Mouse (Mus musculus) C2C12 (cell line): ENCODE data around the gene 2810408A11Rik. TPM values are rescaled to one million over a fixed set of nuclear protein-coding genes. Genes with fewer than 3 reads are reported as not detected.

ENCODE experiments used
- H3K27me3 ChIP-seq: one replicate; pipeline ENCODE4 v1.6.1; 2011; ENCODE audit not compliant: control insufficient read depth, insufficient read depth, insufficient read length
- H3K36me3 ChIP-seq: one replicate; pipeline ENCODE4 v1.6.1; 2011; ENCODE audit not compliant: control insufficient read depth, insufficient read depth
- H3K4me3 ChIP-seq: one replicate; pipeline ENCODE4 v1.5.1; 2011; ENCODE audit warnings: mild to moderate bottlenecking, control low read depth; ENCODE audit not compliant: poor library complexity, insufficient read depth, severe bottlenecking
- H3K79me2 ChIP-seq: one replicate; pipeline ENCODE4 v1.6.1; 2011; ENCODE audit not compliant: control insufficient read depth, insufficient read depth
- H3K79me3 ChIP-seq: one replicate; pipeline ENCODE4 v1.6.1; 2011; ENCODE audit warnings: low read depth, control low read depth
- H3ac ChIP-seq: one replicate; pipeline ENCODE3; 2011; ENCODE audit warnings: low read depth; ENCODE audit not compliant: control insufficient read depth, insufficient read length
- CEBPB ChIP-seq: IDR thresholded peaks from one replicate; pipeline ENCODE4 v1.6.1; 2011; ENCODE audit warnings: low read depth, mild to moderate bottlenecking, control low read depth, moderate library complexity
- CTCF ChIP-seq: IDR thresholded peaks from one replicate; pipeline ENCODE4 v1.5.1; 2011; ENCODE audit not compliant: control insufficient read depth, insufficient read depth, insufficient read length
- FOSL1 ChIP-seq: IDR thresholded peaks from one replicate; pipeline ENCODE4 v1.8.0; 2011; ENCODE audit warnings: mild to moderate bottlenecking, low read length; ENCODE audit not compliant: poor library complexity, insufficient read depth, severe bottlenecking
- MAX ChIP-seq: IDR thresholded peaks from one replicate; pipeline ENCODE4 v1.6.1; 2011; ENCODE audit warnings: mild to moderate bottlenecking, control low read depth
- MYOD1 ChIP-seq: IDR thresholded peaks from one replicate; pipeline ENCODE4 v1.6.1; 2011; ENCODE audit warnings: low read depth; ENCODE audit not compliant: control insufficient read depth, insufficient read length
- MYOG ChIP-seq: IDR thresholded peaks from one replicate; pipeline ENCODE4 v1.6.1; 2011; ENCODE audit not compliant: control insufficient read depth, insufficient read length; ENCODE audit errors: extremely low read depth
- USF1 ChIP-seq: IDR thresholded peaks from one replicate; pipeline ENCODE4 v1.6.1; 2011; ENCODE audit warnings: low read depth, mild to moderate bottlenecking, control low read depth, moderate library complexity
- polyA plus RNA-seq: library from polyadenylated mRNA; unstranded; fragments of >200 nt; fragmentation: generic; extraction: Trizol; gene quantifications from one replicate; pipeline ENCODE4 v1.2.1, GENCODE M21; 2012; ENCODE audit warnings: missing spikeins

2810408A11Rik gene
- polyA plus RNA-seq, 1 experiment: 2.4 TPM

DNA sequence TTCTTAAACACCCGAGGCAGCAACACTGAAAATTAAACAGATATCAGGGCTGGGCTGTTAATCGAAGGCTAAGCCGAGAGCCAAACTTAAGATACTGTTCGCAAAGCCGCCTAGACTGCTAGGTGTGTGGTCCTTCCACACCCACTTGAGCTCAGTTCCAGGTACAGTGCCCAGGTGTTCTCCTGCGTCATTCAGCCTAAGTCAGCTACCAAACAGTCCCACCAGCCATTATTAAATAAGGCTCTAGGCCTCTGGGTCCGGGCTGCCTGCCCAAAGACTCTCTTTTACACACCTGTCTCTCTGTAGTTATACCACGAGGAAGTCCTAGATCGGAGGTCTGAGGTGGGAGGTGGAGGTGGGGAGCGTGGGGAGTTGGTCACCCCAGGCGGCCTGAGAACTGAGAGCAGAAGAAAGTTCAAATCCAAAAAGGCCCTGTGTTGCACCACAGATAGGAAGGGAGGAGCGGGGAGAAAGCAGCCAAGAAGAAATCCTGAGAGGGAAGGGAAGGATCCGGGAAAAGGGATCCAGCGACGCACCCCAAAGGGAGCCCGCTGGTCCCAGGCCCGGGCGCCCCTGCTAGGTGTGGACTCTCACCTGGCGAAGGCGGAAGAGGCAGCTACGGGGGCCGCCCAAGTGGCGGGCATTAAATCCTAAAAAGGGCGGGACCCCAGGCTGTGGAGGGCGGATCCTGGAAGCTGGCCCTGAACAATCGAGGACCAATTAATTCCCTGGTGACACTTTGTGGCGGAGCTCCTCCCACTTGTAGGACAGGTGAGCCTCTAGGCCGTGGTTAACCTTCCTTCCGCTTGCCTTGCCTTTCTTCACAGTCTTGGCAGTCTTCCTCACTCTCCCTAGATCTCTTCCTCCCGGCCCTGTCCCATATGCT, 42.4 kb downstream of the 2810408A11Rik start, which contains the start of gene Tnk1:
Gene Tnk1 (minus strand): TSS at position 618 of the 886 bp plus-strand sequence.
- no peak for TF ChIP-seq MYOG
- no peak for TF ChIP-seq CTCF
- no peak for TF ChIP-seq MAX
- no peak for TF ChIP-seq USF1
- TF ChIP-seq CEBPB: no peak
- TF ChIP-seq FOSL1: no peak
- TF ChIP-seq MYOD1: no peak
- H3ac ChIP-seq: no peak within 1 kb of the TSS
- H3K27me3 ChIP-seq: peaks cover 8% of the 10 kb centered on the region
- no peaks in the 10 kb centered on the region for H3K79me3 ChIP-seq
- H3K4me3 ChIP-seq: no peak within 1 kb of the TSS
- no peaks in the 10 kb centered on the region for H3K79me2 ChIP-seq
- no peaks in the 10 kb centered on the region for H3K36me3 ChIP-seq

DNA sequence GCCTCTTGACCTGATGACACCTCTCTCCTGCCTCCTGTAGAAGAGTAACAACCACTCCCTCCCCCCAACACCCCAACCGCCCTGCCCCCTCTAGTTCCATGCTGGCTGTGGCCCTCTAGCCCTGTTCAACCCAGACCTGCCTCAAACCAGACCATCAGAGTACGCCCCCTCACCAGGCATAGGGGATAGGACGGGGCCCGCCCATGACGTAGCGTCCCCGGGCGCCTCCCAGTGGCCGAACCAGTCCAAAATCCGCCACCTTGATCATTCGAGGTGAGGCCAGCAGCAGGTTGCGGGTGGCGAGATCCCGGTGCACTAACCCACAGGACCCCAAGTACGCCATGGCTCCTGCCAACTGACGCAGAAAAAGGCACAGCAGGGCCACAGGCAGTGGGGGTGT, 45.4 kb downstream of the 2810408A11Rik start:
- Histone ChIP-seq H3K36me3 (peaks cover 15% of the 10 kb centered on the region), H3K79me2 (no peaks in the 10 kb centered on the region), H3K79me3 (no peaks in the 10 kb centered on the region), H3K27me3 (peaks cover 8% of the 10 kb centered on the region), H3K4me3 (no peak overlapping the region), H3ac (no peak overlapping the region)
- TF ChIP-seq MYOD1 (no peak), CEBPB (no peak), MYOG (no peak), CTCF (peak; percentile 53), FOSL1 (no peak)

DNA sequence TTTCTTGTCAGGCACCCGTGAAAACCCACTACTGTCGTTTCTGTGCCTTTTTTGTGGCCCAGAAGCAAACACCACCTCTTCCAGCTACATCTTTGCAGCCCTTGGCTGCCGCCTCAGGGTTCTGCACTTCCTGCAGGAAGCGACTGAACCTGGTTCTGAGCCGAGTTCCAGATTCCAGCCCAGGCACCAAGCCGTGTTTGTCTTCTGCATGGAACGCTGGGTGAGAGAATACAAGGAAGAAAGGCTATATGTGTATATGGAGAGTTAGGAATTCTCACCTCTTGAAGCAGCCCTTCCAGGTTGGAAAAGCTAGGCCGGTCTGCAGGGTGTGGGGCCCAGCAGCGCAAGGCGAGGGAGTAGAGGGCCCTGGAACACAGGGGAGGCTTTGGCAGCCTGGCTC, 46.1 kb downstream of the 2810408A11Rik start:
- TF ChIP-seq FOSL1 (no peak), USF1 (no peak), MAX (no peak), CTCF (no peak), MYOD1 (no peak), MYOG (no peak), CEBPB (no peak)
- Histone ChIP-seq H3K36me3 (peaks cover 22% of the 10 kb centered on the region), H3K4me3 (no peak overlapping the region), H3K79me3 (no peaks in the 10 kb centered on the region), H3K27me3 (peaks cover 8% of the 10 kb centered on the region), H3ac (no peak overlapping the region), H3K79me2 (no peaks in the 10 kb centered on the region)

DNA sequence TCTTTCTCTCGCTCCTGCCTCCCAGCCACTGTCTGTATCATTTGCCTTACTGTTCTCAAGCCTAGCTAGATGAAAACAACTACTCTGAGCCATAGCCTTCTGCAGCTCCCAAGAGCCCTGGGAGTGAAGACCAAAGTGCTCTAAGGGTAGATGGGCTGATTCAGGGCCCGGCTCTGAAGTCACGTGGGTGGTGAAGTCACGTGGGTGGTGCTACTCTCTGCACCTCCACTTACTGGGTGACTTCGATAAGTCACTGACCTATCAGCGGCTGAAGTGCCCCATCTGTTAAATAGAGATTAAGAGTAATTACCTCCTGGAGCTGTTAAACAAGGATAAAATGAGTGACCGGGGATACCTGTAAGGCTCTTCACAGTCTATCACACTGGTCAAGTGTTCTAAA, 46.8 kb downstream of the 2810408A11Rik start:
- no peaks in the 10 kb centered on the region for H3K79me3 ChIP-seq
- peak; percentile 87 for TF ChIP-seq USF1
- no peak for TF ChIP-seq MAX
- no peak for TF ChIP-seq FOSL1

DNA sequence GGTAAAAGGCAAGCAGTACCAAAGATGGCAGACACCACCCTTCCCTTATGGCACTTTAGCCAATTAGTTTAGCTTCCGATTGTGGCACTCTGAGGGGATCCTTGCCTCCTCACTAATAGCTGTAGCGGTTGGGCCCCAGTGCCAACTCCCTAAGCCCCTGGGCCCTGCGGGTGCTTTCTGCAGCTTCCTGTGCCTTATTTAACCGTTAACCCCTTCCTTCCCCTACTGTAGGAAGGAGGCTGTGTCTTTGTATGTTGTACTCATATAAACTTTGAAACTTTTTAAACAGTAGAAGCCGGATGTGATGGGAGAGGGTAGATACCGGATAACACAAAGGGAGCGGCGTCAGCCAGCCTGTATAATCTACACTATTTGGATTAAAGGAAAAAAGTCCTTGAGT, 50.0 kb downstream of the 2810408A11Rik start:
- Histone ChIP-seq H3K27me3 (no peaks in the 10 kb centered on the region), H3ac (no peak overlapping the region), H3K79me3 (peaks cover 2% of the 10 kb centered on the region), H3K36me3 (peaks cover 45% of the 10 kb centered on the region), H3K79me2 (peaks cover 22% of the 10 kb centered on the region), H3K4me3 (no peak overlapping the region)
- no peak for TF ChIP-seq USF1
- no peak for TF ChIP-seq MYOD1
- TF ChIP-seq MYOG: no peak
- TF ChIP-seq FOSL1: no peak
- no peak for TF ChIP-seq MAX
- TF ChIP-seq CEBPB: no peak
- no peak for TF ChIP-seq CTCF

More for the DNA sequence above, 46.8 kb downstream of the 2810408A11Rik start:
- H3K36me3 ChIP-seq: peaks cover 28% of the 10 kb centered on the region
- H3ac ChIP-seq: no peak overlapping the region
- peaks cover 8% of the 10 kb centered on the region for H3K27me3 ChIP-seq
- H3K4me3 ChIP-seq: no peak overlapping the region
- H3K79me2 ChIP-seq: no peaks in the 10 kb centered on the region
